Mouse (Mus musculus): ENCODE results near the gene Cyba. TPM values are rescaled to one million over a fixed set of nuclear protein-coding genes. Genes with fewer than 3 reads are reported as not detected.
A peak's percentile ranks its signal among the peaks of the same experiment; 100 is the strongest.

The Cyba gene
- polyA plus RNA-seq, 1 experiment: 1,342 TPM

GRCm38 (mm10) chr8:122423217-122423616, 9.5 kb downstream of the Cyba start:
- DNase-seq: no peak
- Histone ChIP-seq H3K36me3 (ENCODE audit: control insufficient read depth, insufficient read depth, low read length) (no peaks in the 10 kb centered on the region; the same call in none of the 2 replicates), H3K4me1 (ENCODE audit: control insufficient read depth, insufficient read depth, low read length) (no peaks in the 10 kb centered on the region), H3K4me3 (ENCODE audit: insufficient read depth, low read depth, low read length) (no peak overlapping the region), H3K27ac (ENCODE audit: insufficient read depth, low read depth, low read length) (no peak overlapping the region), H3K27me3 (replicated peaks; ENCODE audit: control insufficient read depth, insufficient read depth, low read length) (no peaks in the 10 kb centered on the region)
- TF ChIP-seq POLR2A (IDR thresholded peaks at IDR 0.05; ENCODE audit: low read depth, low read length) (no peak), CTCF (conservative IDR thresholded peaks at IDR 0.05; ENCODE audit: insufficient read depth, insufficient read length, low read depth, low read length) (no peak)
- 85% methylated on average over 24 of the region's 24 CpGs for WGBS

- Histone ChIP-seq H3K4me3 (ENCODE audit: insufficient read depth, low read depth, low read length) (no peak within 1 kb of the TSS), H3K4me1 (ENCODE audit: control insufficient read depth, insufficient read depth, low read length) (0 out of 2 replicates have a peak, but pooled peaks cover 3% of the 10 kb centered on the region), H3K27ac (ENCODE audit: insufficient read depth, low read depth, low read length) (no peak within 1 kb of the TSS), H3K27me3 (replicated peaks; ENCODE audit: control insufficient read depth, insufficient read depth, low read length) (no peaks in the 10 kb centered on the region), H3K36me3 (ENCODE audit: control insufficient read depth, insufficient read depth, low read length) (no peaks in the 10 kb centered on the region; the same call in none of the 2 replicates)
- 54% methylated on average over 14 of the region's 14 CpGs for WGBS
- DNase-seq: peak; percentile 64
- TF ChIP-seq POLR2A (IDR thresholded peaks at IDR 0.05; ENCODE audit: low read depth, low read length) (no peak), CTCF (conservative IDR thresholded peaks at IDR 0.05; ENCODE audit: insufficient read depth, insufficient read length, low read depth, low read length) (no peak)
These were observed 11.2 kb downstream of the Cyba start, which contains the start of gene Il17c for GRCm38 (mm10) chr8:122421376-122422070. TSS of gene Il17c (plus strand) at chr8:122422020.

GRCm38 (mm10) chr8:122419881-122420555, 12.7 kb downstream of the Cyba start:
- Histone ChIP-seq H3K27me3 (replicated peaks; ENCODE audit: control insufficient read depth, insufficient read depth, low read length) (no peaks in the 10 kb centered on the region), H3K36me3 (ENCODE audit: control insufficient read depth, insufficient read depth, low read length) (peaks cover 4% of the 10 kb centered on the region; the same call in 1 of the 2 replicates), H3K4me3 (ENCODE audit: insufficient read depth, low read depth, low read length) (no peak overlapping the region), H3K27ac (ENCODE audit: insufficient read depth, low read depth, low read length) (no peak overlapping the region), H3K4me1 (ENCODE audit: control insufficient read depth, insufficient read depth, low read length) (0 out of 2 replicates have a peak, but pooled peaks cover 3% of the 10 kb centered on the region)
- WGBS: 62% methylated on average over 9 of the region's 9 CpGs
- no peak for DNase-seq
- TF ChIP-seq CTCF (conservative IDR thresholded peaks at IDR 0.05; ENCODE audit: insufficient read depth, insufficient read length, low read depth, low read length): no peak
- TF ChIP-seq POLR2A (IDR thresholded peaks at IDR 0.05; ENCODE audit: low read depth, low read length): no peak

- TF ChIP-seq CTCF (conservative IDR thresholded peaks at IDR 0.05; ENCODE audit: insufficient read depth, insufficient read length, low read depth, low read length) (no peak), POLR2A (IDR thresholded peaks at IDR 0.05; ENCODE audit: low read depth, low read length) (no peak)
- no peak for DNase-seq
- Histone ChIP-seq H3K4me3 (ENCODE audit: insufficient read depth, low read depth, low read length) (no peak overlapping the region), H3K27ac (ENCODE audit: insufficient read depth, low read depth, low read length) (no peak overlapping the region), H3K4me1 (ENCODE audit: control insufficient read depth, insufficient read depth, low read length) (0 out of 2 replicates have a peak, but pooled peaks cover 3% of the 10 kb centered on the region), H3K36me3 (ENCODE audit: control insufficient read depth, insufficient read depth, low read length) (peaks cover 5% of the 10 kb centered on the region), H3K27me3 (replicated peaks; ENCODE audit: control insufficient read depth, insufficient read depth, low read length) (no peaks in the 10 kb centered on the region)
- WGBS: 78% methylated on average over 6 of the region's 6 CpGs
These were observed 17.2 kb downstream of the Cyba start for GRCm38 (mm10) chr8:122415554-122415953.

GRCm38 (mm10) chr8:122414311-122414710, 18.4 kb downstream of the Cyba start:
- Histone ChIP-seq H3K27me3 (replicated peaks; ENCODE audit: control insufficient read depth, insufficient read depth, low read length) (no peaks in the 10 kb centered on the region), H3K27ac (ENCODE audit: insufficient read depth, low read depth, low read length) (no peak overlapping the region), H3K4me1 (ENCODE audit: control insufficient read depth, insufficient read depth, low read length) (0 out of 2 replicates have a peak, but pooled peaks cover 3% of the 10 kb centered on the region), H3K36me3 (ENCODE audit: control insufficient read depth, insufficient read depth, low read length) (peaks cover 5% of the 10 kb centered on the region), H3K4me3 (ENCODE audit: insufficient read depth, low read depth, low read length) (no peak overlapping the region)
- no peak for DNase-seq
- 81% methylated on average over 9 of the region's 9 CpGs for WGBS
- TF ChIP-seq POLR2A (IDR thresholded peaks at IDR 0.05; ENCODE audit: low read depth, low read length) (no peak), CTCF (conservative IDR thresholded peaks at IDR 0.05; ENCODE audit: insufficient read depth, insufficient read length, low read depth, low read length) (no peak)

- Histone ChIP-seq H3K36me3 (ENCODE audit: control insufficient read depth, insufficient read depth, low read length) (peaks cover 5% of the 10 kb centered on the region), H3K4me1 (ENCODE audit: control insufficient read depth, insufficient read depth, low read length) (peaks cover 4% of the 10 kb centered on the region; the same call in 1 of the 2 replicates), H3K27ac (ENCODE audit: insufficient read depth, low read depth, low read length) (no peak overlapping the region), H3K27me3 (replicated peaks; ENCODE audit: control insufficient read depth, insufficient read depth, low read length) (no peaks in the 10 kb centered on the region), H3K4me3 (ENCODE audit: insufficient read depth, low read depth, low read length) (no peak overlapping the region)
- WGBS: 86% methylated on average over 7 of the region's 7 CpGs
- no peak for DNase-seq
- no peak for TF ChIP-seq POLR2A (IDR thresholded peaks at IDR 0.05; ENCODE audit: low read depth, low read length)
- TF ChIP-seq CTCF (conservative IDR thresholded peaks at IDR 0.05; ENCODE audit: insufficient read depth, insufficient read length, low read depth, low read length): no peak
These were observed 25.1 kb downstream of the Cyba start for GRCm38 (mm10) chr8:122407678-122408077.

All from kidney, adult 2 months (tissue).